Mouse (Mus musculus): Measurements from ENCODE around the gene Gm16253.

Gene Gm16253

DNA sequence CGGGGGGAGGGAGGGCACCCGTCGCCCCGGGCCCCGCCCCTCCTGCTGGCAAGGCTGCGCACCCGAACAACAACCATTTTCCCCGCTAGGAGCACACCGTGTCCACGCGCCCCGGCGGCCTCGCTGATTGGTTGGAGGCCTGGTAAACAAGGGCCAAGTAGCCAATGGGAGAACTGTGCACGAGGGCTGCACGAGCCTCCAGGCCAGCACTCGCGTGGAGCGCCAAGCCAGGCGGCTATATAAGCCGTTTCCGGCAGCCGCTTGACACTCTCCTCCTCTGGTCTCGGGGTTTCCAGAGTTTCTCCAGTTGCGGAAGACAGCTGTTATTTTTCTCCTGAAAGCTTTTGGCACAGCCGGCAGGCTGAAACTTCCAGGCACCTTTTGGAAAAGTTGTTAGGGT lies 19.1 kb upstream of the Gm16253 start, which contains the start of gene Txnip:
Gene Txnip, plus strand, starts transcription at position 264 of the 400 bp plus-strand sequence.
- DNase-seq (ENCODE audit: low spot score) = peak; percentile 100

DNA sequence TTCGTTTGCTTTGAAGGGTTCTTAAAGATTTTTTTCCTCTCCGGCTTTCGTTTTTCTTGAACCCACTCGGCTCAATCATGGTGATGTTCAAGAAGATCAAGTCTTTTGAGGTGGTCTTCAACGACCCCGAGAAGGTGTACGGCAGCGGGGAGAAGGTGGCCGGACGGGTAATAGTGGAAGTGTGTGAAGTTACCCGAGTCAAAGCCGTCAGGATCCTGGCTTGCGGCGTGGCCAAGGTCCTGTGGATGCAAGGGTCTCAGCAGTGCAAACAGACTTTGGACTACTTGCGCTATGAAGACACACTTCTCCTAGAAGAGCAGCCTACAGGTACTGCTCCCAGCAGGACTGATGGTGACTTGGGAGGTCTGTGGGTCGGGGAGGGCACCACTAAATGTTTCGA lies 18.6 kb upstream of the Gm16253 start:
- peak; percentile 52 for DNase-seq (ENCODE audit: low spot score)

- no peak for DNase-seq (ENCODE audit: low spot score)
Measured at GRCm38 (mm10) chr3:96558668-96559196, 18.1 kb upstream of the Gm16253 start.

GRCm38 (mm10) chr3:96559398-96559910 lies 17.3 kb upstream of the Gm16253 start:
- no peak for DNase-seq (ENCODE audit: low spot score)

DNA sequence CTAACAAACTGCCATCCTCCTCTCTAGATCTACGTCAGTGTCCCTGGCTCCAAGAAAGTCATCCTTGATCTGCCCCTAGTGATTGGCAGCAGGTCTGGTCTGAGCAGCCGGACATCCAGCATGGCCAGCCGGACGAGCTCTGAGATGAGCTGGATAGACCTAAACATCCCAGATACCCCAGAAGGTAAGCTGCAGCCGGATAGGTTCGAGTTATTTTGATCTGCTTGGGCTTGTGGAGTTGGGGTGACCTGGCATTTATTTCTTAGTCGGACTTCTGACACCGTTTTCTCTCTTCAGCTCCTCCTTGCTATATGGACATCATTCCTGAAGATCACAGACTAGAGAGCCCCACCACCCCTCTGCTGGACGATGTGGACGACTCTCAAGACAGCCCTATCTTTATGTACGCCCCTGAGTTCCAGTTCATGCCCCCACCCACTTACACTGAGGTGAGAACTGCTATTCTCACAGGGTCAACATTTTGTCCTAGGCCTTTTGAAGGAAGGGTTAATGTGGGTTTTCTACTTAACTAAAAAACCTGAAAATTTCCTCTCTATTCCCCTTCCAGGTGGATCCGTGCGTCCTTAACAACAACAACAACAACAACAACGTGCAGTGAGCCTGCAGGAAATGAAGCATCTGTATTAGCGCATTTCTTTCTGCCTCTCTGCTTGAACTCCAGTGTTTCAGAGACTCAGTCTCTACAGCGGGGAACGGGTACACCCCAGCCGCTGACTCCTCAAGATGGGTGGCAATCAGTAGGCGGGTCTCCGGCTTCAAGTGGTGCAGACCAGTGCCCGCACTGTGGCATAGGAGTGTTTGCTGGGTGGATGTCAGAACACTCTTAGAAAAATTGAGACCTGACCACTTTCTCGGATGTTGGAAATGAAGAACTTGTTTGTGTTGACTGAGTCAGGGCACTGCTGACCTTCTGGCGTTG lies 16.6 kb upstream of the Gm16253 start:
- DNase-seq (ENCODE audit: low spot score) = no peak

DNA sequence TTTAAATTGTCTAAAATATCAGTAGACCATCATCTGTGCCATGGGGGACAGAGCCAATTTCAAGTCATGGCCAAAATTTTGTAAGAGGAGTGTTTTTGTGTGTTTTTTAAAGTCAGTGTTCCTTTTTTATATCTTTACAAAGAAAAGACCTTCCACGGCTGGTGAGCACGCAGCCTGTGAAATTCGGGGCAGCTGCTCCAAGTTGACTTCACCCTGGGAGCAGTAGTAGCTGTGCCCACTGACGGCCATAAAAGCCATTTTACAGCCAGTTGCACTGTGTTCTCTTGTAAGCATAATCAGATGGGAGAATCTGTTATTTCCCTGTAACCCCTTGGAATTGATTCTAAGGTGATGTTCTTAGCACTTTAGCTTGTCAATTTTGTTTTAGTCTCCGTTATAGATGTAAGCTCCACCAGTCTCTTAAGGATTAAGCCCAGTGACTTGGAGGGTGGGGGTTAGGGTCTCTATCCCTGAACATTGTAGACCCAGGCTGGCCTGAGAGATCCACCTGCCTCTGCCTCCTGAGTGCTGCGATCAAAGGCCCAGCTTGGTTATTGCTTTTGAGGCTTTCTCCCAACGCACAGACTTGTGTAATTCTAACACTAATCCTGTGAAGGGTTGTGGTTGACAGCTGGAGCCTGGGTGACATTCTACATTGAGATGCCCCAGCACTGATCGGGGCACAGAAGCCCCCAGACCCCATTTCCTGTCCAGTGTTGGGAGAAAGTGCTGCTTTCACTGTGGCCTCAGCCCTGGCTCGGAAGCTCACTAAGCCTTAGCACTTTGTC lies 15.7 kb upstream of the Gm16253 start:
- DNase-seq (ENCODE audit: low spot score) = no peak

DNA sequence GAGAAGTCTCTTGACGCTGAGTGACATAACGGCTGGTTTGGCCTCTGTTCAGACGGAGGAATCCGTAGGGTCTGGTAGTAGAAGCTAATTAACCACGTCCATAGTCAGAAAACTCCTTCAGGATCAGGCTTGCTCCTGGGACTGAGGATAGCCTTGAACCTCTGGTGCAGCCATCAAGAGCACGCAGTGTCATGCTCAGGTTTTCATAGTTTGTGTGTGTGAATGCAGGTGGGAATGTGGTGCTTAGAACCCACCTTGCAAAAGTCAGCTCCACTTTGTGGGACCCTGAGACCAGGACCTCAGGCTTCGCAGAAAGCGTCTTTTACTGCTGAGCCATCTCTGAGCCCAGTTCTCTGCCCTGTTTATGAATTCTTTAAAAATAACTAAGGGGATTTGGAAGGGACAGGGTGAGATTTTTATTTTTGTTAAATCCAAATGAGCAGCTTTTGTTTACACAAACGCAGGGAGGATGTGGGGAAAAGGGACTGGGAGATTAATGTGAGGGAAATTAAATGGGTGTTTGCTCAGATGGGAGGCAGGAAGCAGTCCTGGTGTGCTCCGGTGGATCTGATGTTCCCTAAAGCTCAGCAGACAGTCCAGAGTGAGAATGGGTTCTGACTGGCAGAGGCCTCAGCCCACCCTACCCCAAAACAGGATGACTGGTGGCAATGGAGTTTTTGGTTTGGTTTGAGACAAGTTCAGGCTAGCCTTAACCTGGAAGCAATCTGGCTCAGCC lies 14.7 kb upstream of the Gm16253 start:
- DNase-seq (ENCODE audit: low spot score) = no peak

GRCm38 (mm10) chr3:96563267-96563666 lies 13.5 kb upstream of the Gm16253 start:
- no peak for DNase-seq (ENCODE audit: low spot score)

- no peak for DNase-seq (ENCODE audit: low spot score)
Measured at GRCm38 (mm10) chr3:96563911-96564632, 12.7 kb upstream of the Gm16253 start.

DNA sequence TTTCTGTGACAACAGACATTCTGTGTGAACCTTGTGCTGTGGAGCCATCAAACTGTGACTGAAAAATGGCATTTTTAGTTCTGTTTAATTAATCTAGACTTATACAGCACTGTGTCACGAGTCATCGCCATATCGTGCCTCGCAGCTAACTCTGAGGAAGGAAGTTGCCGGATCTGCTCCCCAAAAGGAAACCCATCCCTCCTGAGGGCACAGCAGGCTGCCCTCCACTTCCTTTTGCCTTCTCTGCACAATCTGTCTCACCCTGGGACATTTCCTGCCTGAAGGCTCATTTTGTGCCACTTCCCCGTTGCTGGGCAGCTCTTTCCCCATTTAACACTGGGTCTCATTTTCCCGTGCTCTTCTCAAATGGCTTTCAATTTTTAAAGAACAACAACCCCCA lies 12.2 kb upstream of the Gm16253 start:
- no peak for DNase-seq (ENCODE audit: low spot score)

DNA sequence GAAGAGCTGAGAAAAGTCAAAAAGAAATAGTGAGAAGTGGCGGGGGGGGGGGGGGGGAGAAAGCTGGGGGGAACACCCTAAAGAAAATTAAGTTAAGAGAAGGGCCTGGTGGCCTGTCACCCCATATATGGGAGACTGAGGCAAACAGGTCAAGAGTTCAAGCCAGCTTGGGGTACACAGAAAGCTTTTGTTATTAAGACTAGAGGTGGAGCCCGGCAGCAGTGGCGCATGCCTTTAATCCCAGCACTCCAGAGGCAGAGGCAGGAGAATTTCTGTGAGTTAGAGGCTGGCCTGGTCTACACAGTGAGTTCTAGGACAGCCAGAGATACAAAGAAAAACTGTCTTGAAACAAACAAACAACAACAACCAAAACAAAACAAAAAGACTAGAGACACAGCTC lies 11.7 kb upstream of the Gm16253 start:
- no peak for DNase-seq (ENCODE audit: low spot score)

GRCm38 (mm10) chr3:96566661-96567450 lies 9.9 kb upstream of the Gm16253 start:
- DNase-seq (ENCODE audit: low spot score) = no peak

DNA sequence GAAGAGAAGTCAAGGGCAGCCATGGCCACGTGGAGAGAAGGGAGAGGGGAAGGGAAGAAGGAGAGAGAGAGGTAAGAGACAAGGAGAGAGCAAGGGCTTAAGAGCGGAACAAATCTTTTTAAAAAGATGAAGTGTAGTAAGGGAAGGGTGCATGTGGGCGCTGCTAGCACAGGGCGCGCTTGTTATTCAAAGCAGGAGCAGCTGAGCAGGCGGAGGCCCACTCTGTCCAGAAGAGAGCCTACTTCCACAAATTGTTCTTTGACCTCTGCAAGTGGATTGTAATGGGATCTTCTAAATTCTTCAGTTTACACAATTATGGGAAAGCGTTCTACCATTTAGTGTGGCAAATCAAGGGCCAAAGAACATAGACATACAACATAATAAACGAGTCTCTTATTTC lies 8.2 kb upstream of the Gm16253 start:
- no peak for DNase-seq (ENCODE audit: low spot score)

- DNase-seq (ENCODE audit: low spot score) = no peak
Measured at GRCm38 (mm10) chr3:96569506-96569905, 7.3 kb upstream of the Gm16253 start.

DNA sequence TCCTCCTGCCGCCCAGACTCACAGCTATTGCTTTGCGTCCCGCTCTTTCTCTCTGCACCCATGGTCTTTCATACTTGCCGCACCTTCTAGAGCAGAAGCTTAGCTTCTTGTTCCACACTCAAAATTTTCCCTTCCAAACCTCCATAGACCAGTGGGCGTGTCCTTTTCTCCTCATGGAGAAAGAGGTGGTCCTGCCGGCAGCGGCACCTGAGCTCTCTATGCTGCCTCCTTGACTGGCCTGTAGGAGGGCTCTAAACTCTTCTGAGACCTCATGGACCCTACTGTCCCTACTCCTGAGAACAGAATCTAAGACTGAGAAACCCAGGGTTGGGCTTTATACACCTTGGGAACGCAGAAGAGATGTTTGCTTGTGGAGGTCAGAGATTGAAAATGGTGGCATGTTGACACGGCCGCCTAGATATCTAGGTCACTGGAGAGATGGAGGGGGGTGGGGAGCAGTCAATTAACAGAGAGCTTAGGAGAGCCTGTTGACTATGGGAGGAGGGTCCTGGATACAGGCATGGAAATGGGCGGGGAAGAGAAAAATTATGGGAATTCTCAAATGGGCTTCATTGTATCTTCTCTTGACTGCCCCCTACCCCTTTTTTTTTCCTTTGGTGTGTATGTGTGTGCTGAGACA lies 6.7 kb upstream of the Gm16253 start:
- no peak for DNase-seq (ENCODE audit: low spot score)

DNA sequence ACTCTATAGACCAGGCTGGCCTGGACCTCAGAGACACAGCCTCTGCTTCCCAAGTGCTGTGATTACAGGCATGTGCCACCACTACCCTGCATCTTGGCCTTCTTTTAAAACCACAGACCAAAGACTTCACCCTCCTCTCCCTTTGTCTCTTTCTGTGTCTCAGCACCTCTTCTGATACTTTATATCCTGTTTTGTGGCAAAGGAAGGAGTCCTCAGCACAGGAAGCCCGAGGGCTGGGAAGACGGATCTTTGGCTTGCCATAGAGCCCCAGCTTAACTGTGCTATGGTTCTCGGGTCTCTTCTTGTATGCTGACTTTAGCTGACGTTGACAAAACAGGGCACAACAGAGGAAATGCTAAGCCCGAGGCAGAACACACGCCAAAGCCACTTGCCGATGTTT lies 6.1 kb upstream of the Gm16253 start:
- no peak for DNase-seq (ENCODE audit: low spot score)

GRCm38 (mm10) chr3:96571336-96571735 lies 5.4 kb upstream of the Gm16253 start:
- no peak for DNase-seq (ENCODE audit: low spot score)

- no peak for DNase-seq (ENCODE audit: low spot score)
Measured at GRCm38 (mm10) chr3:96571896-96572698, 4.7 kb upstream of the Gm16253 start.

All from embryo, embryonic 10 days (tissue).